Mouse (Mus musculus) MEL (cell line): ENCODE measurements around the gene Emp3. TPM values are rescaled to one million over a fixed set of nuclear protein-coding genes. Genes with fewer than 3 reads are reported as not detected.

ENCODE experiments used
- DNase-seq: peaks from one replicate; pipeline ENCODE4 v3.0.0; 2011; ENCODE audit warnings: low read depth, low spot score
- H3K27ac ChIP-seq: 2 replicates; pipeline ENCODE4 v1.5.1; 2012; ENCODE audit warnings: low read depth, mild to moderate bottlenecking, control low read depth, low read length, moderate library complexity; ENCODE audit not compliant: control insufficient read depth
- H3K27me3 ChIP-seq, 2 experiments: fragments of 150-350 bp in 1 of 2; sonication (generic) in 1 of 2; 2 replicates each; pipeline ENCODE4 v1.6.1; 2012; ENCODE audit warnings: low read length in 2 of 2, mild to moderate bottlenecking in 2 of 2, improper control_type of control experiment in 1 of 2, moderate library complexity in 1 of 2; ENCODE audit not compliant: insufficient read depth in 2 of 2, control insufficient read depth in 1 of 2
- H3K36me3 ChIP-seq, 2 experiments: 2 replicates each; pipeline ENCODE4 v1.6.1; 2012 to 2014; ENCODE audit warnings: low read length in 2 of 2, improper control_type of control experiment in 1 of 2, inconsistent platforms in 1 of 2, mild to moderate bottlenecking in 1 of 2; ENCODE audit not compliant: insufficient read depth in 2 of 2, control insufficient read depth in 1 of 2
- H3K4me1 ChIP-seq, 2 experiments: fragments of 150-350 bp in 1 of 2; sonication (generic) in 1 of 2; 2 replicates each; pipeline ENCODE4 v1.6.1; 2012; ENCODE audit warnings: low read length in 2 of 2, improper control_type of control experiment in 1 of 2, mild to moderate bottlenecking in 1 of 2; ENCODE audit not compliant: insufficient read depth in 2 of 2, control insufficient read depth in 1 of 2
- H3K4me3 ChIP-seq, 2 experiments: fragments of 150-350 bp in 1 of 2; sonication (generic) in 1 of 2; 2 replicates each; pipeline ENCODE4 v1.5.1; 2012; ENCODE audit warnings: low read depth in 2 of 2, low read length in 2 of 2, mild to moderate bottlenecking in 2 of 2, moderate library complexity in 2 of 2, control low read depth in 1 of 2, improper control_type of control experiment in 1 of 2; ENCODE audit not compliant: control insufficient read depth in 1 of 2, insufficient read depth in 1 of 2
- H3K79me2 ChIP-seq: 2 replicates; pipeline ENCODE4 v1.6.1; 2012; ENCODE audit warnings: mild to moderate bottlenecking, low read length, moderate library complexity; ENCODE audit not compliant: control insufficient read depth, poor library complexity, insufficient read depth
- H3K9ac ChIP-seq: 2 replicates; pipeline ENCODE4 v1.6.1; 2012; ENCODE audit warnings: low read depth, mild to moderate bottlenecking, control low read depth, low read length, moderate library complexity; ENCODE audit not compliant: control insufficient read depth, poor library complexity, severe bottlenecking
- H3K9me3 ChIP-seq: fragments of 150-350 bp; sonication (generic); replicated peaks from 2 replicates; pipeline ENCODE4 v1.6.1; 2012; ENCODE audit warnings: mild to moderate bottlenecking, low read length, improper control_type of control experiment, moderate library complexity; ENCODE audit not compliant: insufficient read depth
- CTCF ChIP-seq, 3 experiments: IDR thresholded peaks in 2 of 3; conservative IDR thresholded peaks in 1 of 3; 2 replicates each; pipeline ENCODE4 v1.5.1; 2011 to 2012; ENCODE audit warnings: low read length in 3 of 3, low read depth in 2 of 3, mild to moderate bottlenecking in 2 of 3, improper control_type of control experiment in 1 of 3, inconsistent platforms in 1 of 3, mixed read lengths in 1 of 3, moderate library complexity in 1 of 3; ENCODE audit not compliant: control insufficient read depth in 1 of 3, insufficient read depth in 1 of 3, poor library complexity in 1 of 3, severe bottlenecking in 1 of 3
- E2F4 ChIP-seq: IDR thresholded peaks from 2 replicates; pipeline ENCODE4 v1.6.1; 2011; ENCODE audit warnings: low read depth, low read length, improper control_type of control experiment, borderline replicate concordance
- EP300 ChIP-seq, 2 experiments: IDR thresholded peaks; 2 replicates each; pipeline ENCODE4 v1.6.1; 2011; ENCODE audit warnings: improper control_type of control experiment in 2 of 2, low read length in 2 of 2, low read depth in 1 of 2, mild to moderate bottlenecking in 1 of 2
- ETS1 ChIP-seq: IDR thresholded peaks from 2 replicates; pipeline ENCODE4 v1.6.1; 2012; ENCODE audit warnings: low read depth, mild to moderate bottlenecking, inconsistent platforms, low read length, improper control_type of control experiment, moderate library complexity
- GABPA ChIP-seq: IDR thresholded peaks from 2 replicates; pipeline ENCODE4 v1.6.1; 2012; ENCODE audit warnings: low read depth, mild to moderate bottlenecking, inconsistent platforms, low read length, improper control_type of control experiment, moderate library complexity
- GATA1 ChIP-seq: IDR thresholded peaks from 2 replicates; pipeline ENCODE4 v1.6.1; 2011; ENCODE audit warnings: low read depth, low read length, improper control_type of control experiment
- JUND ChIP-seq: IDR thresholded peaks from 2 replicates; pipeline ENCODE4 v1.6.1; 2011; ENCODE audit warnings: low read depth, mild to moderate bottlenecking, improper control_type of control experiment, low read length
- MAFK ChIP-seq: IDR thresholded peaks from 2 replicates; pipeline ENCODE4 v1.6.1; 2011; ENCODE audit warnings: low read depth, mild to moderate bottlenecking, low read length, improper control_type of control experiment, borderline replicate concordance
- MAX ChIP-seq: IDR thresholded peaks from 2 replicates; pipeline ENCODE4 v1.6.1; 2011; ENCODE audit warnings: low read length, improper control_type of control experiment
- MAZ ChIP-seq: IDR thresholded peaks from 2 replicates; pipeline ENCODE4 v1.6.1; 2012; ENCODE audit warnings: low read depth, mild to moderate bottlenecking, inconsistent platforms, low read length, improper control_type of control experiment
- MXI1 ChIP-seq: IDR thresholded peaks from 2 replicates; pipeline ENCODE4 v1.6.1; 2011; ENCODE audit warnings: mild to moderate bottlenecking, low read depth, low read length, improper control_type of control experiment
- MYC ChIP-seq: IDR thresholded peaks from 2 replicates; pipeline ENCODE4 v1.6.1; 2011; ENCODE audit warnings: low read depth, mild to moderate bottlenecking, low read length, improper control_type of control experiment, moderate library complexity
- NELFE ChIP-seq: IDR thresholded peaks from 2 replicates; pipeline ENCODE4 v1.6.1; 2011; ENCODE audit warnings: low read depth, low read length, improper control_type of control experiment
- POLR2AphosphoS2 ChIP-seq: IDR thresholded peaks from 2 replicates; pipeline ENCODE4 v1.6.1; 2011; ENCODE audit warnings: low read length, improper control_type of control experiment
- SIN3A ChIP-seq: IDR thresholded peaks from 2 replicates; pipeline ENCODE4 v1.6.1; 2012; ENCODE audit warnings: low read length, improper control_type of control experiment, inconsistent platforms
- TAL1 ChIP-seq: IDR thresholded peaks from 2 replicates; pipeline ENCODE4 v1.6.1; 2012; ENCODE audit warnings: mild to moderate bottlenecking, inconsistent platforms, low read length, moderate library complexity, mixed read lengths
- TBP ChIP-seq: IDR thresholded peaks from 2 replicates; pipeline ENCODE4 v1.8.0; 2011; ENCODE audit warnings: low read depth, low read length, improper control_type of control experiment
- UBTF ChIP-seq: IDR thresholded peaks from 2 replicates; pipeline ENCODE4 v1.6.1; 2012; ENCODE audit warnings: low read depth, mild to moderate bottlenecking, inconsistent platforms, low read length, improper control_type of control experiment, moderate library complexity, borderline replicate concordance; ENCODE audit not compliant: insufficient read depth
- USF2 ChIP-seq, 2 experiments: IDR thresholded peaks; 2 replicates each; pipeline ENCODE4 v1.6.1; 2011 to 2012; ENCODE audit warnings: improper control_type of control experiment in 2 of 2, low read length in 2 of 2, borderline replicate concordance in 1 of 2, inconsistent platforms in 1 of 2, low read depth in 1 of 2, mild to moderate bottlenecking in 1 of 2; ENCODE audit not compliant: insufficient read depth in 1 of 2
- ZMIZ1 ChIP-seq: IDR thresholded peaks from 2 replicates; pipeline ENCODE4 v1.6.1; 2012; ENCODE audit warnings: low read depth, mild to moderate bottlenecking, inconsistent platforms, low read length, improper control_type of control experiment, moderate library complexity
- ZNF384 ChIP-seq: IDR thresholded peaks from 2 replicates; pipeline ENCODE4 v1.6.1; 2012; ENCODE audit warnings: low read depth, mild to moderate bottlenecking, inconsistent platforms, low read length, improper control_type of control experiment
- polyA plus RNA-seq, 2 experiments: library from polyadenylated mRNA; stranded (reverse) in 1 of 2; unstranded in 1 of 2; fragments of >175 nt in 1 of 2; fragments of >200 nt in 1 of 2; gene quantifications; 2 replicates each; pipeline versions ENCODE4 v1.2.1 to v1.2.4; 2012; ENCODE audit warnings: low replicate concordance in 2 of 2, low read depth in 1 of 2; ENCODE audit not compliant: insufficient read length in 2 of 2, insufficient read depth in 1 of 2, missing spikeins in 1 of 2
- total RNA-seq: library from RNA; depleted of rRNA; stranded (reverse); fragments of 300-350 nt; gene quantifications from 2 replicates; pipeline ENCODE4 v1.2.3, GENCODE M21; 2012

Emp3 gene
- total and polyA plus RNA-seq, 3 experiments: 75.0 to 111 TPM; not detected in 1

- TF ChIP-seq USF2 (IDR thresholded peaks at IDR 0.05; ENCODE audit: borderline replicate concordance in 1 of 2, insufficient read depth in 1 of 2, low read depth in 1 of 2, low read length in 2 of 2): no peak
- peak; percentile 6; the same call in 1 of the 2 replicates for TF ChIP-seq ETS1
- TF ChIP-seq TBP: peak; percentile 71
Observed at GRCm38 (mm10) chr7:45896517-45897257, 24.5 kb downstream of the Emp3 start, which contains the start of the genes Syngr4 and Tmem143 (continued).

- H3K9ac ChIP-seq: peak overlapping the region; percentile 80
- H3K9me3 ChIP-seq: no peaks in the 10 kb centered on the region
- DNase-seq: no peak
- peaks cover 0 to 3% of the 10 kb centered on the region in 2 experiments; a peak in 1 of 4 replicates for H3K36me3 ChIP-seq
- peak overlapping the region; percentile 79 for H3K27ac ChIP-seq
- TF ChIP-seq MAZ (no peak), MYC (no peak), UBTF (no peak), GABPA (no peak), TBP (no peak), POLR2AphosphoS2 (no peak)
- H3K27me3 ChIP-seq: no peaks in the 10 kb centered on the region
- no peak overlapping the region for H3K4me3 ChIP-seq
- peaks cover 5% of the 10 kb centered on the region; the same call in 1 of the 2 replicates for H3K79me2 ChIP-seq
- H3K4me1 ChIP-seq: peaks cover 0 to 10% of the 10 kb centered on the region in 2 experiments; a peak in 2 of 4 replicates
Observed at GRCm38 (mm10) chr7:45895931-45896516, 25.2 kb downstream of the Emp3 start.

- no peaks in the 10 kb centered on the region for H3K27me3 ChIP-seq
- no peak for TF ChIP-seq SIN3A
- no peak for TF ChIP-seq CTCF (IDR thresholded peaks at IDR 0.05 in 2 of 3, conservative IDR thresholded peaks at IDR 0.05 in 1 of 3; ENCODE audit: control insufficient read depth in 1 of 3, insufficient read depth in 1 of 3, low read depth in 2 of 3, low read length in 3 of 3, poor library complexity in 1 of 3, severe bottlenecking in 1 of 3)
- no peak for TF ChIP-seq MAZ
- no peak for TF ChIP-seq ETS1
- no peak for TF ChIP-seq USF2 (IDR thresholded peaks at IDR 0.05; ENCODE audit: borderline replicate concordance in 1 of 2, insufficient read depth in 1 of 2, low read depth in 1 of 2, low read length in 2 of 2)
- no peak for TF ChIP-seq JUND
- no peak for TF ChIP-seq TAL1
- TF ChIP-seq ZNF384: no peak
- no peak for TF ChIP-seq E2F4
- no peak for TF ChIP-seq UBTF
- TF ChIP-seq NELFE: no peak
- TF ChIP-seq MAX: no peak
- TF ChIP-seq GATA1: no peak
- TF ChIP-seq ZMIZ1: no peak
- no peak for TF ChIP-seq EP300 (IDR thresholded peaks at IDR 0.05; ENCODE audit: low read depth in 1 of 2, low read length in 2 of 2)
- TF ChIP-seq MAFK: no peak
- no peak for TF ChIP-seq MXI1
- peaks cover 5% of the 10 kb centered on the region; the same call in 1 of the 2 replicates for H3K79me2 ChIP-seq
- no peak overlapping the region for H3K27ac ChIP-seq
- H3K4me3 ChIP-seq: no peak overlapping the region
- no peak overlapping the region for H3K9ac ChIP-seq
- H3K4me1 ChIP-seq: peaks cover 0 to 6% of the 10 kb centered on the region in 2 experiments; a peak in 2 of 4 replicates
- no peak for DNase-seq
- H3K36me3 ChIP-seq: peaks cover 0 to 3% of the 10 kb centered on the region in 2 experiments; a peak in 1 of 4 replicates
- no peaks in the 10 kb centered on the region for H3K9me3 ChIP-seq
Observed at GRCm38 (mm10) chr7:45892651-45893050, 28.6 kb downstream of the Emp3 start.
